Mouse (Mus musculus) testis, adult 2 months (tissue): ENCODE measurements around the gene Kank1. TPM values are rescaled to one million over a fixed set of nuclear protein-coding genes. Genes with fewer than 3 reads are reported as not detected.
A peak's percentile ranks its signal among the peaks of the same experiment; 100 is the strongest.
"Not testable (repeated sequence)": the region's sequence is repeated elsewhere in the genome, so short reads cannot be mapped to it uniquely, and the experiment has no call there.

Source experiments
- H3K27ac ChIP-seq: fragments of 200-500 bp; 2 replicates; pipeline ENCODE4 v1.5.1; 2012; ENCODE audit warnings: low read depth, low read length; ENCODE audit not compliant: control insufficient read depth, insufficient read depth
- H3K27me3 ChIP-seq: fragments of 200-500 bp; 2 replicates; pipeline ENCODE4 v1.6.1; 2012; ENCODE audit warnings: mild to moderate bottlenecking, low read length, moderate library complexity; ENCODE audit not compliant: control insufficient read depth, insufficient read depth
- H3K36me3 ChIP-seq: fragments of 200-500 bp; 2 replicates; pipeline ENCODE4 v1.6.1; 2012; ENCODE audit warnings: mild to moderate bottlenecking, low read length; ENCODE audit not compliant: control insufficient read depth, insufficient read depth
- H3K4me1 ChIP-seq: fragments of 200-500 bp; 2 replicates; pipeline ENCODE4 v1.6.1; 2012; ENCODE audit warnings: low read length; ENCODE audit not compliant: control insufficient read depth, insufficient read depth
- H3K4me3 ChIP-seq: fragments of 200-500 bp; 2 replicates; pipeline ENCODE4 v1.5.1; 2012; ENCODE audit warnings: low read depth, mild to moderate bottlenecking, low read length, moderate library complexity, mixed read lengths; ENCODE audit not compliant: control insufficient read depth
- CTCF ChIP-seq: fragments of 200-500 bp; IDR thresholded peaks from 2 replicates; pipeline ENCODE4 v1.5.1; 2012; ENCODE audit warnings: low read depth, mild to moderate bottlenecking, inconsistent platforms, low read length, moderate library complexity; ENCODE audit not compliant: control insufficient read depth, insufficient read depth, insufficient replicate concordance
- POLR2A ChIP-seq: fragments of 200-500 bp; IDR thresholded peaks from 2 replicates; pipeline ENCODE4 v1.6.1; 2012; ENCODE audit warnings: low read depth, mild to moderate bottlenecking, inconsistent platforms, low read length, moderate library complexity; ENCODE audit not compliant: control insufficient read depth
- polyA plus RNA-seq: library from polyadenylated mRNA; depleted of rRNA; stranded (reverse); fragments of >200 nt; gene quantifications from 2 replicates; pipeline ENCODE4 v1.2.3, GENCODE M21; 2012; rRNA removed

Gene Kank1
- polyA plus RNA-seq, 1 experiment = 11.0 TPM

GRCm38 (mm10) chr19:25461553-25462320 is 225.0 kb downstream of the Kank1 start:
- H3K27me3 ChIP-seq = no peaks in the 10 kb centered on the region
- H3K4me3 ChIP-seq = no peak overlapping the region
- H3K27ac ChIP-seq = no peak overlapping the region
- no peak for TF ChIP-seq CTCF
- TF ChIP-seq POLR2A = no peak
- H3K36me3 ChIP-seq = no peaks in the 10 kb centered on the region
- no peaks in the 10 kb centered on the region; the same call in 1 of the 2 replicates for H3K4me1 ChIP-seq

- H3K27me3 ChIP-seq, H3K27ac ChIP-seq, H3K4me1 ChIP-seq, H3K36me3 ChIP-seq, H3K4me3 ChIP-seq: not testable (repeated sequence)
- peak; percentile 79; the same call in 1 of the 2 replicates for TF ChIP-seq CTCF
Observed at GRCm38 (mm10) chr19:25475806-25476205, 239.0 kb downstream of the Kank1 start.

DNA sequence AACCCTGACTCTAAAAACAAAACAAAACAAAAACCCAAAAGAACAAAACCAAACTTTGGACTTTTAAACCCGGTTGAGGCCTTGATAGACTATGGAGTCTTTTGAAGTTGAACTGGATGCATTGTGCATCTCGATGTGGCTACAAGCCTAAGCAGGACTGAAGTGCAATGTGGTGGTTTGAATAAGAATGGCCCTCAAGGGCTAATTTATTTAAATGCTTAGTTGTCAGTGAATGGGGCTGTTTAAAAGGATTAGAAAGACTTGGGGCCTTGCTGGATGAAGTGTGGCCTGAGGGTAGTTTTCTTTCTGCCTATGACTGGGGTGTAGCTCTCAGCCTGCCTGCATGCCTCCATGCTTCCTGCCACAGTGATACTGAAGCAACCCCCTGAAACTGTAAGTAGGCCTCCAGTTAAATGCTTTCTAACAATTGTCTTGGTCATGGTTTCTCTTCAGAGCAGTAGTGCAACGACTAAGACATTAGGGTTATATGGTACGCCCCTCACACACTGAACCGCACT is 242.4 kb downstream of the Kank1 start:
- Histone ChIP-seq H3K27ac (no peak overlapping the region), H3K4me1 (no peaks in the 10 kb centered on the region), H3K36me3 (no peaks in the 10 kb centered on the region), H3K4me3 (no peak overlapping the region), H3K27me3 (no peaks in the 10 kb centered on the region)
- TF ChIP-seq CTCF = no peak
- no peak for TF ChIP-seq POLR2A

DNA sequence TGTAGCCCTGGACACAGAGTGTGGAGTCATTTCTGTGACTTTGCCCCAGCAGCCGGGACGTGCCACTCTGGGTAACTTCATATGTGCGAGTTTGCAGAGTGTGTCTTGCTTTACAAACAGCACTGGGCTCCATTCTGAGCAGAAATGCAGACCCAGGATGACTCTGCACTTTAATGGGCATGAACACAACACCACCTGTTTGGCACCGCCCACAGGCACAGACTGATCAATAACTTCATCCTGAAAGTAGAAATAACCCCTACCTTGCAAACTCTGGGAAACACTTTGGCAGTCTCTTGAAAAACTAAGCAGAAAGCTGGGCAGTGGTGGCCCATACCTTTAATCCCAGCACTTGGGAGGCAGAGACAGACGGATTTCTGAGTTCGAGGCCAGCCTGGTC is 244.0 kb downstream of the Kank1 start:
- Histone ChIP-seq H3K4me1 (no peaks in the 10 kb centered on the region), H3K4me3 (no peak overlapping the region), H3K36me3 (no peaks in the 10 kb centered on the region), H3K27ac (no peak overlapping the region), H3K27me3 (no peaks in the 10 kb centered on the region)
- no peak for TF ChIP-seq CTCF
- TF ChIP-seq POLR2A = no peak

Other genes starting within 250 kb of the Kank1 start
- gene Dock8, start 237.4 kb upstream of the Kank1 start, polyA plus RNA-seq = 2.9 and 3.8 TPM in 2 replicates